Mouse (Mus musculus): ENCODE data around the gene Rab43. TPM values are rescaled to one million over a fixed set of nuclear protein-coding genes. Genes with fewer than 3 reads are reported as not detected.

Rab43 gene
- total and polyA plus RNA-seq, 2 experiments from 2014 or later = 6.7 to 19.7 TPM

DNA sequence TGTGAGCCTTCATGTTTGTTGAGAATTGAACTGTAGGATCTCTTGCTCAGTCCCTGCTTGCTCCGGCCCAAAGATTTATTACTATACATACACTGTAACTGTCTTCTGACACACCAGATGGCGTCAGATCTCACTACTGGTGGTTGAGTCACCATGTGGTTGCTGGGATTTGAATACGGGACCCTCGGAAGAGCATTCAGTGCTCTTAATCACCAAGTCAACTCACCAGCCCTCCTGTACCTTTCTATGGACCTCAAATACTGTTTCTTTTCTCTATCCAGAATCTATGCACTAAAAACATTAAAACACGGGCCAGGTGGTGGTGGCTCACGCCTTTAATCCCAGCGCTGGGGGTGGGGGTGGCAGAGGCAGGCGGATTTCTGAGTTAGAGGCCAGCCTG lies 29.7 kb upstream of the Rab43 start:
- H3K27ac ChIP-seq (ENCODE audit: low read depth) = no peak overlapping the region
- peaks cover 8% of the 10 kb centered on the region; the same call in 1 of the 2 replicates for H3K4me1 ChIP-seq (ENCODE audit: control insufficient read depth, insufficient read depth)
- WGBS = 73% methylated on average over 8 of the region's 8 CpGs
- no peak for DNase-seq (ENCODE audit: low spot score)
- no peak for ATAC-seq (ENCODE audit: insufficient read depth, low read depth)
- no peak overlapping the region for H3K4me2 ChIP-seq (ENCODE audit: low read depth, low read length)
- TF ChIP-seq EP300 (IDR thresholded peaks at IDR 0.05; ENCODE audit: low read depth) = no peak
- TF ChIP-seq CTCF (IDR thresholded peaks at IDR 0.05; ENCODE audit: low read depth) = 0 out of 2 replicates have a peak, but pooled peaks have one; percentile 4
- no peak overlapping the region for H3K9ac ChIP-seq (replicated peaks; ENCODE audit: low read depth, low read length)
- no peaks in the 10 kb centered on the region for H3K27me3 ChIP-seq (ENCODE audit: control insufficient read depth, insufficient read depth, low read length)
- no peaks in the 10 kb centered on the region for H3K9me3 ChIP-seq (replicated peaks; ENCODE audit: control insufficient read depth, low read length)
- peaks cover 40% of the 10 kb centered on the region for H3K36me3 ChIP-seq (replicated peaks; ENCODE audit: control insufficient read depth, insufficient read depth, low read length)
- no peak overlapping the region for H3K4me3 ChIP-seq (ENCODE audit: low read depth, low read length)

DNA sequence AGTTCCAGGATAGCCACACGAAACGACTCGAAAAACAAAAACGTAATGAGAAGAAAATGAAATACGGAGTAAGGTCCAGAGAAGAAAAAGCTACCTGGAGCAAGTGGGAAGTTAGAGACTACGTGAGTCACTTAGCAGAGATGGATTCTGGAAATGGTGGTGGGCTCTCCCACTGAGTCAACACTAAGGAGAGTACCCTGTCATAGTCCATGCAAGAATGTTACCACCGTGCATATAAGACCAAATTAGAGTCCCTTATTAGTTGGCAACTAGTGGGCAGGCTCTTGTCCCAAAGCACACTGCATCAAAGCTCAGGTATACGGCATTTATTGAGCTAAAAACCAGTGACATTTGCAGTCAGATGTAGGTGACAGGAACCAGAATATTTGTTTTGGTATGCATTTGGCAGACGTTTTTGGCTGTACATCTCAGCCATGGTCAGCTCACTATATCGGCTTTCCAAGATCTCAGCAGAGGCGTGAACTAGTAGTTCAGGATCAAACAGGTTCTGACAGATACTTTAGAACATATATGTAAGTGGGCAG lies 27.9 kb upstream of the Rab43 start:
- TF ChIP-seq EP300 (IDR thresholded peaks at IDR 0.05; ENCODE audit: low read depth) (no peak), CTCF (IDR thresholded peaks at IDR 0.05; ENCODE audit: low read depth) (no peak)
- no peaks in the 10 kb centered on the region for H3K27me3 ChIP-seq (ENCODE audit: control insufficient read depth, insufficient read depth, low read length)
- no peak overlapping the region for H3K4me2 ChIP-seq (ENCODE audit: low read depth, low read length)
- 52% methylated on average over 11 of the region's 11 CpGs for WGBS
- no peak for DNase-seq (ENCODE audit: low spot score)
- peaks cover 7% of the 10 kb centered on the region; the same call in 1 of the 2 replicates for H3K4me1 ChIP-seq (ENCODE audit: control insufficient read depth, insufficient read depth)
- H3K27ac ChIP-seq (ENCODE audit: low read depth) = peak overlapping the region; percentile 97; the same call in 1 of the 2 replicates
- no peak for ATAC-seq (ENCODE audit: insufficient read depth, low read depth)
- H3K9ac ChIP-seq (replicated peaks; ENCODE audit: low read depth, low read length) = no peak overlapping the region
- no peak overlapping the region for H3K4me3 ChIP-seq (ENCODE audit: low read depth, low read length)
- H3K36me3 ChIP-seq (replicated peaks; ENCODE audit: control insufficient read depth, insufficient read depth, low read length) = peaks cover 36% of the 10 kb centered on the region
- H3K9me3 ChIP-seq (replicated peaks; ENCODE audit: control insufficient read depth, low read length) = no peaks in the 10 kb centered on the region

DNA sequence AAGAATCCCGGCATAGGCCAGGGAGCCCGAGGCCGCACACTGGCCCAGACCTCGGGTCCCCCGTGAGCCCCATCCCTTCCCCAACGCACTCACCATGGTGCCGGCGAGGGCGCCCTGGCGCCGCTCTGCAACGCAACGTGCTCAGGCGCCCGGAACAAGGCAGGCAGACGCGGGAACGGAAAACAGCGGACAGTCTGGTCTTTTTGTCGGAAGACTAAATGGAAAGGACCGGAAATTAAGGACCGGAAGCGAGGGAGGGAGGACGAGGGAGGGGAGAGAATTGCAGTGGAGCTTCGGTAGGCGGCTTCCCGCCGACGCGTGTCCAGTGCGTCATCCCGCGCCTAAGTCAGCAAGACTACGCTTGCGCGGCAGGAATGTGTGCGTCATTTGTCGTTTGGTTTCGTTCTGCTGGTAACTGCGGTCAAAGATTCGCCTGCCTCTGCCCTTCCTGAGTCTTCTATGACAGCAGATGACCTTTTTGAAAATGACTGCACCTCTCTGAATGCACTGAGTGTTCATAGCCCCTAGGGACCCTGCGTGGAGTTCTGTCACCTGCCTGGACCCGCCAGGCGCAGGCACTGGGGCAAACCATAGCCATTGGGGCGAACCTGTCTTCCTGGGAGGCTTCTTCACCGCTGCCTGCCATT lies 26.7 kb upstream of the Rab43 start, which contains the start of gene Isy1:
TSS of gene Isy1 (minus strand) at position 248 of the 647 bp plus-strand sequence.
- peak within 1 kb of the TSS; percentile 65 for H3K4me3 ChIP-seq (ENCODE audit: low read depth, low read length)
- H3K4me2 ChIP-seq (ENCODE audit: low read depth, low read length) = peak within 1 kb of the TSS; percentile 74
- ATAC-seq (ENCODE audit: insufficient read depth, low read depth) (peak; percentile 97), DNase-seq (ENCODE audit: low spot score) (peak; percentile 99)
- peaks cover 35% of the 10 kb centered on the region for H3K36me3 ChIP-seq (replicated peaks; ENCODE audit: control insufficient read depth, insufficient read depth, low read length)
- WGBS = under 1% methylated on average over 46 of the region's 46 CpGs
- H3K4me1 ChIP-seq (ENCODE audit: control insufficient read depth, insufficient read depth) = peaks cover 7% of the 10 kb centered on the region; the same call in 1 of the 2 replicates
- no peaks in the 10 kb centered on the region for H3K9me3 ChIP-seq (replicated peaks; ENCODE audit: control insufficient read depth, low read length)
- TF ChIP-seq CTCF (IDR thresholded peaks at IDR 0.05; ENCODE audit: low read depth) (no peak), EP300 (IDR thresholded peaks at IDR 0.05; ENCODE audit: low read depth) (peak; percentile 85; the same call in 1 of the 2 replicates)
- H3K27me3 ChIP-seq (ENCODE audit: control insufficient read depth, insufficient read depth, low read length) = no peaks in the 10 kb centered on the region
- H3K27ac ChIP-seq (ENCODE audit: low read depth) = peak within 1 kb of the TSS; percentile 97
- H3K9ac ChIP-seq (replicated peaks; ENCODE audit: low read depth, low read length) = peak within 1 kb of the TSS; percentile 75

DNA sequence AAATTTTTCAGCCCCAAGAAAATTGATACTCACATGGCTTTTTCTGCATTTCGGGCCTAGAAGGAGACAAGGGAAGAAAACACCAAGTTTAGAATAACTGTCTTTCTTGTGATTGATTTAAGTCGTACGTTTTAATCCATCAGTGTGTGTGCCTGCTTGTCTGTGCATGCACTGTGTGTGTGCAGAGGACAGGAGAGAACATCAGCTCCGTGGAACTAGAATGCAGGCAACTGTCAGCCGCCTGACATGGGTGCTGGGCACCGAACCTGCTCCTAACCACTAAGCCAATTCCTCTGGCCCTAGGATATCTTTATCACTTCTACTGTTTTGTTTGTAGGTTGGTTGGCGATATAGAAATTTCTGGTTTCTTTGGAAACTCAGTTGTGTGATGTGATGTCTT lies 23.7 kb upstream of the Rab43 start, which contains the start of gene Gm45140:
TSS of gene Gm45140 (minus strand) at position 101 of the 400 bp plus-strand sequence.
- Histone ChIP-seq H3K9me3 (replicated peaks; ENCODE audit: control insufficient read depth, low read length) (no peaks in the 10 kb centered on the region), H3K4me1 (ENCODE audit: control insufficient read depth, insufficient read depth) (peaks cover 7% of the 10 kb centered on the region; the same call in 1 of the 2 replicates), H3K4me3 (ENCODE audit: low read depth, low read length) (no peak within 1 kb of the TSS), H3K4me2 (ENCODE audit: low read depth, low read length) (no peak within 1 kb of the TSS), H3K36me3 (replicated peaks; ENCODE audit: control insufficient read depth, insufficient read depth, low read length) (peaks cover 28% of the 10 kb centered on the region), H3K27me3 (ENCODE audit: control insufficient read depth, insufficient read depth, low read length) (no peaks in the 10 kb centered on the region), H3K27ac (ENCODE audit: low read depth) (no peak within 1 kb of the TSS), H3K9ac (replicated peaks; ENCODE audit: low read depth, low read length) (no peak within 1 kb of the TSS)
- TF ChIP-seq CTCF (IDR thresholded peaks at IDR 0.05; ENCODE audit: low read depth) = no peak
- no peak for TF ChIP-seq EP300 (IDR thresholded peaks at IDR 0.05; ENCODE audit: low read depth)
- DNase-seq (ENCODE audit: low spot score) (no peak), ATAC-seq (ENCODE audit: insufficient read depth, low read depth) (no peak)
- WGBS = 90% methylated on average over 7 of the region's 7 CpGs

DNA sequence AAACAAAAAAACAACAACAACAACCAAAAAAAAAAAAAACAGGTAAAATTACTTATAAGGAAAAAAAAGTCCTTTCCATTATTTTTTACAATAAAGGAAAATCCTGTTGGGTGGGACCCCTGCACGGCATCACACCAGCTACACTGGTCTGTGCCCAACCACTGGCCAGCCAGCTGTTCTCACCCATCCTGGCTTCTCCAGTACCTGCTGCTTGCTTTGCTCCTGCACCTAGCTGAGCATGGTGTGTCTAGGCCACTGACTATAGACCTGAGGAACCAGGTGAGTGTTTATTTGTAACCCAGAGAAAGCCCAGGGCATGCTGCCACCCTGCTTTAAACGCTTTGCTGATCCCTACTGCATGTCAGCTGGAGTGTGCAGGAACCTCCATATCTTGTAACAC lies 8.4 kb upstream of the Rab43 start:
- Histone ChIP-seq H3K4me2 (ENCODE audit: low read depth, low read length) (no peak overlapping the region), H3K4me1 (ENCODE audit: control insufficient read depth, insufficient read depth) (no peaks in the 10 kb centered on the region), H3K27me3 (ENCODE audit: control insufficient read depth, insufficient read depth, low read length) (no peaks in the 10 kb centered on the region), H3K9ac (replicated peaks; ENCODE audit: low read depth, low read length) (no peak overlapping the region), H3K27ac (ENCODE audit: low read depth) (no peak overlapping the region), H3K36me3 (replicated peaks; ENCODE audit: control insufficient read depth, insufficient read depth, low read length) (peaks cover 88% of the 10 kb centered on the region), H3K4me3 (ENCODE audit: low read depth, low read length) (no peak overlapping the region), H3K9me3 (replicated peaks; ENCODE audit: control insufficient read depth, low read length) (no peaks in the 10 kb centered on the region)
- TF ChIP-seq CTCF (IDR thresholded peaks at IDR 0.05; ENCODE audit: low read depth) = no peak
- no peak for TF ChIP-seq EP300 (IDR thresholded peaks at IDR 0.05; ENCODE audit: low read depth)
- no peak for DNase-seq (ENCODE audit: low spot score)
- no peak for ATAC-seq (ENCODE audit: insufficient read depth, low read depth)
- WGBS = 96% methylated on average over 2 of the region's 2 CpGs
